Mouse (Mus musculus): ENCODE data around the gene Sfrp4.
"Not testable (repeated sequence)": the region's sequence is repeated elsewhere in the genome, so short reads cannot be mapped to it uniquely, and the experiment has no call there.

The Sfrp4 gene

GRCm38 (mm10) chr13:19622573-19623227 lies at the start of gene Sfrp4:
Gene Sfrp4, plus strand, starts transcription at chr13:19623104.
- peak; percentile 44 for DNase-seq

- not testable (repeated sequence) for DNase-seq
Measured at GRCm38 (mm10) chr13:19574723-19575122, 48.2 kb upstream of the Sfrp4 start.

DNA sequence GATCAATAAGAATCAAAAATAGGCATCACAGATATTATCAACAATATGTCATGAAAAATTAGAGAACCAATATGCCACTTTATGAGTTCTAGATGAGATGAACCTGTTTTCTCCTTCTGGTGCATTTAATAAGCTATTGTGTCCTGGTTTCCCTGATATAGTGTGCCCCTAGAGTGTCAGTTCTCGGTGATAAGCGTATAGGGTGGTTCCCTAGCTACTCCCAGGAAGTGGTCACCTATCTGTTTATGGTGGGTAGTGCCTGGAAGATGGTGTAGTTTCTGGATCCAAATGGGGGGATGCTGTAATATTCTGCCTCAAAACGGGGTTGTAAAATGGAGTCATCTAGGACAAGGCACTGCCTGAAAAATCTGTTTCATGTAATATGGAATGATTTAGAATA lies 47.0 kb upstream of the Sfrp4 start:
- no peak for DNase-seq

GRCm38 (mm10) chr13:19590996-19591759 lies 31.7 kb upstream of the Sfrp4 start:
- no peak for DNase-seq

DNA sequence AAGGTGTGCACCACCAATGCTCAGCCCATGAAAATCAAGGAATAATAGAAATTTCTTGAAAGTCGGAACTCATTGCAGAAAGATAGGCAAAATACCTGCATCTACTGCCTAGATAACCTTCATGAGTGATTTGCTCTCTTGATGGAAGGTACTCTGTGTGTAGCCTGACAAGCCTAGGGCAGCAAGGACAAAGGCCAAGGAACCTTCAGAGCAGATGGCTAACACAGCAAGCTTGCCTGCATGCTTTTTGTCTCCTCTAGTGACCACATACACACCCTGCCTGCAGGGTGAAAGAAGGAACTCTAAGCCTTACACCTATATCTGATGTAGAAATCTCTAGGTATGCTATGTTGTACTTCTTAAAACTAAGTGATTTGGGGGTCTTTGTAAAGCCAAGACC lies 27.8 kb upstream of the Sfrp4 start:
- DNase-seq: peak; percentile 40

GRCm38 (mm10) chr13:19599242-19599641 lies 23.7 kb upstream of the Sfrp4 start:
- DNase-seq: no peak

DNA sequence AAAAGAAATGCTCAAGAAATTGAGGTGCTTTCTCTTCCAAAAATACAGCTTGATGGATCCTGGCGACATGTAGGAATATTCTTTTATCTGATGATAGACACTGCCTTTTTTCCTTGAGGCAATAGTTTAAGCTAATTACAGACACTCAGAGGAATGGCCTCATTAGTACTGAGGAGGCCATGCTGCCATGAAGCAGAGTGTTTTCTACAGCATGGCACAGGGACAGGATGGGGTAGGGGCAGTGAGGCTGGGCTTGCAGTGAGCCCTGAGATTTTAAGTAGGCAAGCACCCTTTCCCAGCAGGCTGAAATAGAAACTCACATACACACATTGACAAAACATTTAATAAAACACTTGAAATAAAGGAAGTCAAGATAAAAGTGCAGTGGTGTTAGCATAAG lies 20.4 kb upstream of the Sfrp4 start:
- no peak for DNase-seq

DNA sequence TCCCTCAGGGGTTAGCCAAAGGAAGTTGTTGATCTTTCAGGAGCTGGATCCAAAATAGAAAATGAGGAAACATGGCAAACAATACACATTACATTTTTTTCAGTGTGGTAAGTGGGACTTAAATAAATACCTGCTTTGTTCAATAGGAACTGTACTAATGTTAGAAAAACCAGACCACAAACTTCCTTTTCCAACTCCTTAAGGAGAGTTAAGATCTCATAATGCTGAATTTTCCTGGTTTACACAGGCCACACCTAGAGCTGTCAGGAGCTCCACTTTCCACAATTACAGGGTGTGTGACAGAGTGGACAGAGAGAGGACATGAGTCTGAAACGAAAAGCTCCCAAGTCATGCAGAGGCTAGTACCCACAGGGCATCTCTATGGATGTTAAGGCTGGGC lies 19.2 kb upstream of the Sfrp4 start:
- DNase-seq: no peak

DNA sequence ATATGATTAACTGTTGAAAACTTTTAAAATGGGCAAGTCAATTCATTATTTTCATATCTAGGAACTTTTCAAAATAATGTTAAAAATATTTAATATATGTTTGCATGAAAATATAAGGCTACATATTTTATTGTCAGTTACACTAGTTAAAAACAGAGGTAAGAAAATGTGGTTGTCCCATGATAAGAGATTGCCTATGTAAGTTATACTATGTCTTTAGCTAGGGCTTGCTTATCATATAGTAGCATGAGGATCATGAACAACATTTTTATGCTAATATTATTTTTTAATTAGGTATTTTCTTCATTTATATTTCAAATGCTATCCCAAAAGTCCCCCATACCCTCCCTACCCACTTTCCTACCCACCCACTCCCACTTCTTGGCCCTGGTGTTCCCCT lies 18.0 kb upstream of the Sfrp4 start:
- DNase-seq: no peak

DNA sequence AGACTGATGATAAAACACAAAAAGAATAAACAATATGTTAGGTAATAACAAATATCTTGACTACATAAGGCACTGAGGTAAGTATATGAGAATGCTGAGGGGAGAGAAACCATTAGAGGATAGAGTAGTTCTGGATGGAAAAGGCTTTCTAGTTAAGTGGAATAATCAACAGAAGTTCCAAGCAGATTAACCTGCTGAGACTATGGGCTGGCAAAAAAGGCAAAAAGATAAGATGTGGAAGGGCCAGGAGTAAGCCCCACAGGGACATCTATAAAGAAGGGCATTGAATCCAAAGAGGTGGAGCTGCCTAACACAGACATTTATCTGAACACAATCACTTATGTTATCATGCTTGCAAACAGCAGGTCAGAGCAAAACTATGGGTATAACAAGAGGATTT lies 14.8 kb upstream of the Sfrp4 start:
- DNase-seq: no peak

- no peak for DNase-seq
Measured at GRCm38 (mm10) chr13:19612348-19612747, 10.6 kb upstream of the Sfrp4 start.

DNA sequence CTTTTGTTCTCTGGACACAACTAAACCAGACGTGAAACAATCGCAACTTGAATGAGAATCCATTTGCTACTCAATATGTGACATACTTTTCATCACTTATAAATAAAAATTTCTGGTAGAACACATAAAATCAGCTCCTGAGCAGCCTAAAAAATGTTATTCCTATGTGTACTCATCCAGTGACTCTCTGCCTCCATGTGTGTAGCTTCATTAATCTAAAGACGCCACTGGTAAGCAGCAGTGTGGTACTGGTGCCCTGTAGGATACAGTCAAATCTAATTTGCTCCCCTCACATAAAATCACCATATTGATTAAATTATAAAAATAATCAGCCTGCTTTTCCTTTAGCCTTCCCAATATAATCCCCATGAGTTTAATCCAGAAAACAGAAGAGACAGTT lies 9.9 kb upstream of the Sfrp4 start:
- no peak for DNase-seq

DNA sequence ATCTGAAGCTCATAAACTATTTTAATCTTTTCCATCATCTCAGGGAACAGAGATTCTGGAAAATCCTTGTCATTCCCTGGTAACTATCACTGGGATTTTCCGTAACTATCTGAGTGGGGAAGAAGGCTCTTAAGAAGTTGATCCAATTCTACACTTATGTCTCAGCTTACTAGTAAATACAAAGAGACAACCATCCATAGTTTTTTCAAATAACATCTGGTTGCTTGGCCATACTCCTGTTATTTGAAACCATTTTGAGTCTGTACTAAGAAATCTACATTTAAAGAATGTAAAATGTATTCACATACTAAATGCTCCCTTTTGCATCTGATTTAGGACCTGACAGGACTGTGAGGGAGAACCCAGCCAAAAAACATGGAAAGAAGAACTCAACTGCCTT lies 9.5 kb upstream of the Sfrp4 start:
- no peak for DNase-seq

GRCm38 (mm10) chr13:19614311-19614710 lies 8.6 kb upstream of the Sfrp4 start:
- DNase-seq: no peak

GRCm38 (mm10) chr13:19618081-19618480 lies 4.8 kb upstream of the Sfrp4 start:
- peak; percentile 64 for DNase-seq

- peak; percentile 66 for DNase-seq
Measured at GRCm38 (mm10) chr13:19618841-19619215, 4.1 kb upstream of the Sfrp4 start.

GRCm38 (mm10) chr13:19619216-19619927 lies 3.5 kb upstream of the Sfrp4 start, which contains the start of gene Epdr1:
Gene Epdr1, minus strand, starts transcription at chr13:19619927.
- peak; percentile 84 for DNase-seq

- no peak for DNase-seq
Measured at GRCm38 (mm10) chr13:19623228-19623905, 463 bp downstream of the Sfrp4 start.

GRCm38 (mm10) chr13:19624632-19625320 lies 1.9 kb downstream of the Sfrp4 start:
- DNase-seq: no peak

DNA sequence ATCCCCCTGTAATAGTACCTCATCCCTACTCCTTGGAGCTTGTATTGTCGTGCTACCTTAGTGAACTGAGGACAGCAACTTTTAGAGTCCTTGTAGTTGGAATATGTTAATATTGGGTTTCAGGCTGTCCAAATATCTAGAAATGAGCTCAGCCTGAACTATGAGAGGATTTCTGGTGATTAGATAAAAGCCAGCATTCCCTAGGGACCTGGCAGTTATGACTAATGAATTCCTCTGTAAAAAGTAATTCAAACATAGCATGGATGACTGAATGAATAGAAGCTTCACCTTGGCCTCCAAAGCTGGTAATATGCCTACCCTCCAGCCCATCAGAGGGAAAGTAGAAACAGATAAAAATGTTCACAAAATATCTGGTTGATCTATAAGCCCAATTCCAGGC lies 3.6 kb downstream of the Sfrp4 start:
- no peak for DNase-seq

DNA sequence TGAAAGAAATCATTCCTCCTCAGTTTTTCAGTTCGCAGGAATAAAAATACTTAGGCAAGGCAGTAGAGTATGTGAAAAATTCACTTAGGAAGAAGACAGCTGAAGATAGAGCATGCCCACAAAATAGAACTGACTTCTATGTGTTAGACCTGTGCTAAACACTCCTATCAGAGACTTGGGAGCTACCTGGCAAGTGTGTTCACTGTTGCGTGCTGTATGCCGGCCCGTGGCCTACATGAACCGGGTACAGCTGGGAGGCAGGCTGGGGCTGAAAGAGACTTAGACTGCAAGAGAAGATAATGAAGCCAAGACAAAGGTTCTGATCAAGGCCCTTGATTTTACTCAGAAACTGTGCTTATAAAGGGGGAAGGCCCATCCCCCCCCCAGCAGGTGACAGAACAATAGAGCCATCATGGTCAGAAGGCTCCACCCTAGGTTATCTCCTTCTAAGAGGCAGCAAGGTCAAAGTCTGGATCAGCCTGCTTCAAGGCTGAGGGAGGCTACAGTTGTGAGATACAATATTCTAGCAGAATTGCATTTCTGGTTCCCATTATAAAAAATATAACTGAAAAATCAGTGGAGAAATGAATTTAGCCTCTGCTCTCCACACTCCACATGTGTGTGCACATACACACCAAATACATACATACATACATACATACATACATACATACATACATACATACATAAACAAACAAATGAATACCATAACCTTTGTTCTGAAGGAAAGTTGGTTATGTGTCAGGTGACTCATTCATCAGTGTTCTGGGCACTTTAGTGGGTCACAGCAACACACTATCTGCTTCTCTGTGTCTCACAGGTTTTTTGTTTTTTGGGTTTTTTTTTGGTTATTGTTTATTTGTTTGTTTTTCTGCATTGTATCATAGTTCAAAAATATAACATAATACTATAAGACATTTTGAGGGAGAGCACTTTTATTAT lies 8.1 kb downstream of the Sfrp4 start:
- DNase-seq: no peak

- DNase-seq: no peak
Measured at GRCm38 (mm10) chr13:19636131-19636530, 13.2 kb downstream of the Sfrp4 start.
